8 mouse cellular contexts compared by ENCODE assay signal in genomic region chr8:26384305-26384993, GRCm38 (mm10).
DNase-seq lines count a peak whose midpoint lies in the region; ATAC-seq and TF ChIP-seq lines count a peak whose summit lies in the region.

No protein-coding gene starts in this region.

- WGBS in forebrain, embryonic 13.5 days: 9% methylated on average over 3 of the region's 3 CpGs
- WGBS in hindbrain, postnatal 0 days: 13% methylated on average over 3 of the region's 3 CpGs
- WGBS in lung, embryonic 15.5 days: 5% methylated on average over 3 of the region's 3 CpGs

- no peak overlapping the region for H3K4me2 ChIP-seq in forebrain, embryonic 13.5 days
- H3K4me2 ChIP-seq in hindbrain, postnatal 0 days (ENCODE audit: low read depth, low read length): no peak overlapping the region
- H3K4me2 ChIP-seq in lung, embryonic 15.5 days: no peak overlapping the region

- no peak overlapping the region for H3K4me3 ChIP-seq in forebrain, embryonic 13.5 days
- no peak overlapping the region for H3K4me3 ChIP-seq in hindbrain, postnatal 0 days (ENCODE audit: low read length)
- no peak overlapping the region for H3K4me3 ChIP-seq in lung, embryonic 15.5 days

- DNase-seq in layer of hippocampus, adult 11-12 months (ENCODE audit: low spot score): peak; percentile 4
- no peak for DNase-seq in layer of hippocampus, postnatal 10 days (ENCODE audit: low spot score in 2 of 2)
- peak; percentile 15 for DNase-seq in hindbrain, postnatal 0 days (ENCODE audit: low spot score)
- DNase-seq in urinary bladder, postnatal 36 days (ENCODE audit: low spot score in 2 of 2): peak; percentile 8 to 62
- no peak for DNase-seq in cerebellum, postnatal 36 days
- no peak for DNase-seq in layer of hippocampus, adult 9-11 months

- H3K9me3 ChIP-seq in forebrain, embryonic 13.5 days (replicated peaks): no peaks in the 10 kb centered on the region
- no peaks in the 10 kb centered on the region for H3K9me3 ChIP-seq in hindbrain, postnatal 0 days (ENCODE audit: low read length)
- no peaks in the 10 kb centered on the region for H3K9me3 ChIP-seq in lung, embryonic 15.5 days

- no peak for TF ChIP-seq CTCF in hindbrain, postnatal 0 days (IDR thresholded peaks at IDR 0.05; ENCODE audit: low read depth)

- ATAC-seq in forebrain, embryonic 13.5 days: peak; percentile 61; the same call in 1 of the 2 replicates
- no peak for ATAC-seq in hindbrain, postnatal 0 days
- ATAC-seq in lung, embryonic 15.5 days (ENCODE audit: borderline replicate concordance, extremely low read depth, low FRiP score, low TSS enrichment): peak; percentile 51; the same call in 1 of the 2 replicates

- no peaks in the 10 kb centered on the region for H3K36me3 ChIP-seq in forebrain, embryonic 13.5 days (ENCODE audit: poor library complexity, severe bottlenecking)
- H3K36me3 ChIP-seq in hindbrain, postnatal 0 days (ENCODE audit: insufficient read depth, low read length): no peaks in the 10 kb centered on the region
- H3K36me3 ChIP-seq in lung, embryonic 15.5 days: no peaks in the 10 kb centered on the region

- no peak overlapping the region for H3K27ac ChIP-seq in forebrain, embryonic 13.5 days
- no peak overlapping the region for H3K27ac ChIP-seq in hindbrain, postnatal 0 days
- no peak overlapping the region for H3K27ac ChIP-seq in lung, embryonic 15.5 days

- H3K27me3 ChIP-seq in forebrain, embryonic 13.5 days: no peaks in the 10 kb centered on the region
- no peaks in the 10 kb centered on the region for H3K27me3 ChIP-seq in hindbrain, postnatal 0 days (ENCODE audit: insufficient read depth, low read length)
- H3K27me3 ChIP-seq in lung, embryonic 15.5 days: no peaks in the 10 kb centered on the region; the same call in 1 of the 2 replicates

- peaks cover 14% of the 10 kb centered on the region for H3K4me1 ChIP-seq in forebrain, embryonic 13.5 days
- H3K4me1 ChIP-seq in hindbrain, postnatal 0 days (ENCODE audit: insufficient read depth, low read length): no peaks in the 10 kb centered on the region
- peaks cover 4% of the 10 kb centered on the region for H3K4me1 ChIP-seq in lung, embryonic 15.5 days

- no peak overlapping the region for H3K9ac ChIP-seq in forebrain, embryonic 13.5 days
- no peak overlapping the region for H3K9ac ChIP-seq in hindbrain, postnatal 0 days (replicated peaks; ENCODE audit: low read length)
- no peak overlapping the region for H3K9ac ChIP-seq in lung, embryonic 15.5 days

Comparison
In these comparisons a context has a peak if more than half of its experiments do, and no peak if none do; other contexts are left out.
1. DNase-seq: peak in layer of hippocampus, adult 11-12 months (single experiment), hindbrain, postnatal 0 days (single experiment) and urinary bladder, postnatal 36 days (2 of 2); none in layer of hippocampus, postnatal 10 days (0 of 2), cerebellum, postnatal 36 days (0 of 2) and layer of hippocampus, adult 9-11 months (single experiment).